Mouse (Mus musculus) thymus, postnatal 4 days (tissue): ENCODE data around the gene Ackr3.

Experiments used
- DNase-seq: peaks from one replicate; pipeline ENCODE4 v3.0.0; 2021

Gene Ackr3

GRCm38 (mm10) chr1:90205223-90205622, 1.4 kb downstream of the Ackr3 start:
- DNase-seq: no peak

GRCm38 (mm10) chr1:90206684-90207083, 2.9 kb downstream of the Ackr3 start:
- no peak for DNase-seq

GRCm38 (mm10) chr1:90207279-90207678, 3.5 kb downstream of the Ackr3 start:
- DNase-seq: no peak

- DNase-seq: no peak
These were observed 4.1 kb downstream of the Ackr3 start for GRCm38 (mm10) chr1:90207739-90208502.

- DNase-seq: no peak
These were observed 4.7 kb downstream of the Ackr3 start for GRCm38 (mm10) chr1:90208503-90208860.

- DNase-seq: no peak
These were observed 5.3 kb downstream of the Ackr3 start for GRCm38 (mm10) chr1:90209069-90209468.

- no peak for DNase-seq
These were observed 6.0 kb downstream of the Ackr3 start for GRCm38 (mm10) chr1:90209741-90210140.

GRCm38 (mm10) chr1:90210346-90210745, 6.6 kb downstream of the Ackr3 start:
- DNase-seq: no peak

GRCm38 (mm10) chr1:90210761-90211160, 7.0 kb downstream of the Ackr3 start:
- no peak for DNase-seq

- no peak for DNase-seq
These were observed 8.6 kb downstream of the Ackr3 start for GRCm38 (mm10) chr1:90212376-90212775.

GRCm38 (mm10) chr1:90212901-90213300, 9.1 kb downstream of the Ackr3 start:
- DNase-seq: no peak

- DNase-seq: no peak
These were observed 10.2 kb downstream of the Ackr3 start for GRCm38 (mm10) chr1:90214021-90214420.

GRCm38 (mm10) chr1:90214926-90215325, 11.1 kb downstream of the Ackr3 start:
- no peak for DNase-seq

- DNase-seq: no peak
These were observed 12.1 kb downstream of the Ackr3 start for GRCm38 (mm10) chr1:90215881-90216280.

- DNase-seq: no peak
These were observed 12.6 kb downstream of the Ackr3 start for GRCm38 (mm10) chr1:90216395-90216794.

GRCm38 (mm10) chr1:90220280-90220679, 16.5 kb downstream of the Ackr3 start:
- DNase-seq: no peak

- no peak for DNase-seq
These were observed 17.1 kb downstream of the Ackr3 start for GRCm38 (mm10) chr1:90220844-90221243.

GRCm38 (mm10) chr1:90221811-90222361, 18.1 kb downstream of the Ackr3 start:
- no peak for DNase-seq

GRCm38 (mm10) chr1:90222427-90222901, 18.7 kb downstream of the Ackr3 start:
- no peak for DNase-seq

- no peak for DNase-seq
These were observed 19.2 kb downstream of the Ackr3 start for GRCm38 (mm10) chr1:90223006-90223405.

GRCm38 (mm10) chr1:90225603-90226254, 21.9 kb downstream of the Ackr3 start:
- DNase-seq: no peak

- no peak for DNase-seq
These were observed 24.0 kb downstream of the Ackr3 start for GRCm38 (mm10) chr1:90227684-90228322.

- no peak for DNase-seq
These were observed 24.5 kb downstream of the Ackr3 start for GRCm38 (mm10) chr1:90228323-90228697.

- DNase-seq: no peak
These were observed 26.8 kb downstream of the Ackr3 start for GRCm38 (mm10) chr1:90230611-90231010.
